Mouse (Mus musculus): Measurements from ENCODE around the gene Cacna1a.

Cacna1a gene

DNA sequence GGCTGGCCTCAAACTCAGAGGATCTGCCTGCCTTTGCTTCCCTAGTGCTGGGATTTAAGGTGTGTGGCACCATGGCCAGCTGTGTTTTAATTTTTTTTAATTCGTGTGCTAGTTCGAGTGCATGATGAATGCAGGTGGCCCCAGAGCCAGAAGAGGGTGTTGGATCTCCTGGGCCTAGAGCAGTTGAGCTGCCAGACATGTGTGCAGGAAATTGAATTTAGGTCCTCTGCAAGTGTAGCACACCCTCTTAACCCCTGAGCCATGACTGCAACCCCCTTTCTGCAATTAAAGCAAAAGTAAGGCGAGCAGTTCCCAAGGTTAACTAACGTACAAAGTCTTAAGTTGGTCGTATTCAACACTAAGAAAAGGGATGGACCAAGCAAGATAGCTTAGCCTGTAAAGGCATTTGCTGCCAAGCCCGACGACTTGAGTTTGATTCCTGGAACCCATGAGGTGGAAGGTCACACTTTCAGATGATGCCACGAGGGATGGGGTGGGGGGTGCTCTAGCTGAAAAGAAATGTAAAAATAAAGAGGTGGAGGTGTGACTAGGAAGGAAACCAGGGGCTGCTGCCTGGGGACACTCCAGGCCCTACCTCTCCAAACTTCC lies 249.8 kb downstream of the Cacna1a start:
- no peak for DNase-seq (ENCODE audit: low spot score)

DNA sequence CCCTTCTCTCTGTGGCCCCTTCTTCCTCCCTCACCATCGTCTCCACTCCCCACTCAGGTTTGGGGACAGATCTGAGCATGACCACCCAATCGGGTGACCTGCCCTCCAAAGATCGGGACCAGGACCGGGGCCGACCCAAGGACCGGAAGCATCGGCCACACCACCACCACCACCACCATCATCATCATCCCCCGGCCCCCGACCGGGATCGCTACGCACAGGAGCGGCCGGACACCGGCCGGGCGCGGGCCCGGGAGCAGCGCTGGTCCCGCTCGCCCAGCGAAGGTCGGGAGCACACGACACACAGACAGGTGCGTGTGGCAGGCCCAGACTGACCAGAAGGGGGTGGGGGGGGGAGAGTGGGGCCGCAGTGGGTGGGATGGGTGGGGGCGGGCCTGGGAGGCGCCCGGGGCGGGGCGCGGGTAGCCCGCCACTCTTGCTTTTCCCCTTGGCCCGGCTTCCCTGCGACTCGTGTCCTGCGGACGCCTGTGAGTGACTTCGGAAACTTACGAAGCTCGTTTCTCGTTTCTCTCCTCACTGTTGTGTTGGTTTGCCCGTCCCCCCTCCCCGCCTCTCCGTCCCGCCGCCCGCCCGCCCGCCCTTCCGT lies 250.4 kb downstream of the Cacna1a start:
- DNase-seq (ENCODE audit: low spot score): no peak

DNA sequence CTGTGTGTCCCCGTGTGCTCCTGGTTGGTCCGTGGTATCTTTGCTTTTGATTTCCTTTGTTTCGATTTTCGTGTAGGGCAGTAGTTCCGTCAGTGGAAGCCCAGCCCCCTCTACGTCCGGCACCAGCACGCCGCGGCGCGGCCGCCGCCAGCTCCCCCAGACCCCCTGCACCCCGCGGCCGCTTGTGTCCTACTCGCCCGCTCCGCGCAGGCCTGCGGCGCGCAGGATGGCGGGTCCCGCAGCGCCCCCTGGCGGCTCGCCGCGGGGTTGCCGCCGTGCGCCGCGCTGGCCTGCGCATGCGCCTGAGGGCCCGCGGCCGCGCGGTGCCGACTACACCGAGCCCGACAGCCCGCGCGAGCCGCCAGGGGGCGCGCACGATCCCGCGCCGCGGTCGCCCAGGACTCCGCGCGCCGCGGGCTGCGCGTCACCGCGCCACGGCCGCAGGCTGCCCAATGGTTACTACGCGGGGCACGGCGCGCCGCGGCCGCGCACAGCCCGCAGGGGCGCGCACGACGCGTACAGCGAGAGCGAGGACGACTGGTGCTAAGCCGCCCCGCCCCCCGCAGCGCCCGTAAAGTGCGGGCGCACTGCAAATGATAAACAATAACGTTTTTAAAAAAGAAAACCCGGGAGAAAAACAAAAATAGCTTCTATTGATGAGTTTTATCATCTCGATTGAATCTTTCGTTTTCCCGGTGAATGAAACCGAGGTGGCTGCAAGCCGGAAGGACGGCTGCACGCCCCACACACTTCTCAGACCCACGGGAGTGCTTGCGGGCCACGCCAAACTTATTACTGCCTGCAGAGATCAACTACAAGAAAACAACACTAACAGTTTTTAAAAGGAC lies 251.1 kb downstream of the Cacna1a start:
- peak; percentile 93 for DNase-seq (ENCODE audit: low spot score)

DNA sequence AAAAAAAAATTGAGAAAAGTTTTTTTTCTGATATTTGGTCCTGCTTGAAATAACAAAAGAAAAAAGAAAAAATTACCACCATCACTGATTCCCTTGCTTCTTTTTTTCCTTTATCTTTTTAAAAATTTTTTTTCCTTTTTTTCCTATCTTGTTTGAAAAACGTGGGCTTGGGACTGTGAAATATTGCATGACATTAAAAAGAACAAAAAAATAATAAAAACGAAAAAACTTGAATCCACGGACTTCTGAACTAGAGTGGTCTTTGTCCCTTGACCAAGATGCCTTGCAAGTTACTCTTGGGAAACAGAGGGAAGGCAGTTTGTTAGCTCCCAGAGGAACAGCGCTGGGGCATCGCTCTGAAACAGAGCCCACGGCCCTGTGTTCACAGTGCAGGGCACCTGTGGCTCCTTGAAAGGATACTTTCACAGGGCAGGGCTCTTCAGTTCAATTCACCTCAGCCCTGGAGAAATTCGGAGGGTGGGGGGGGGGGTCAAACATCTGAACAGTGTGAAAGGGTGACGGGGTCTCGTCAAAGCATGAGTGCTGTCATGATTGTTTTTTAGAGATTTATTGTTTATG lies 251.9 kb downstream of the Cacna1a start:
- no peak for DNase-seq (ENCODE audit: low spot score)

DNA sequence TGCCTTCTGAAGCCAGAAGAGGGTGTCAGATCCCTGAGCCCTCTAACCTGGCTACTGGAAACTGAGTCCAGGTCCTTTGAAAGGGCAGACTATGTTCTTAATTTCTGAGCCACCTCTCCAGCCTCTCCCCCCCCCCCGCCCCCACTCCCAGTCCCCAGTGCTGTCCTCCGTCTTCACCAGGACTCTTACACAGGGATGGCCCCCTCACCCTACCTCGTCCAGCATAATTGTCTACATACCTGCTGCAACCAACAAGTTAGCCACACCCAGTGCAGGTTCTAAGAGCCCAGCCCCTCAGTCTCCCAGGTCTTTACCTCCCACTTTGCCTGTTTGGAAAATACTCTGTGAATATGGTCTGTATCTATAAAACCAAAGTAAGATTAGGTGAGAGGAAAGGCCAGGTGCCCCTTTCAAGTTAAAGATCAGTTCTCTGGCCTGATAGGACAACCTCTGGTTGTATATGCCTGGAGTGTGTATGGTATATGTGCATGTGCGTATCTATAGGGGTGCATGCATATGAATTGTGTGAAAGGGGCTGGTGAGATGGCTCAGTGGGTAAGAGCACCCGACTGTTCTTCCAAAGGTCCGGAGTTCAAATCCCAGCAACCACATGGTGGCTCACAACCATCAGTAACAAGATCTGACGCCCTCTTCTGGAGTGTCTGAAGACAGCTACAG lies 252.5 kb downstream of the Cacna1a start:
- no peak for DNase-seq (ENCODE audit: low spot score)

DNA sequence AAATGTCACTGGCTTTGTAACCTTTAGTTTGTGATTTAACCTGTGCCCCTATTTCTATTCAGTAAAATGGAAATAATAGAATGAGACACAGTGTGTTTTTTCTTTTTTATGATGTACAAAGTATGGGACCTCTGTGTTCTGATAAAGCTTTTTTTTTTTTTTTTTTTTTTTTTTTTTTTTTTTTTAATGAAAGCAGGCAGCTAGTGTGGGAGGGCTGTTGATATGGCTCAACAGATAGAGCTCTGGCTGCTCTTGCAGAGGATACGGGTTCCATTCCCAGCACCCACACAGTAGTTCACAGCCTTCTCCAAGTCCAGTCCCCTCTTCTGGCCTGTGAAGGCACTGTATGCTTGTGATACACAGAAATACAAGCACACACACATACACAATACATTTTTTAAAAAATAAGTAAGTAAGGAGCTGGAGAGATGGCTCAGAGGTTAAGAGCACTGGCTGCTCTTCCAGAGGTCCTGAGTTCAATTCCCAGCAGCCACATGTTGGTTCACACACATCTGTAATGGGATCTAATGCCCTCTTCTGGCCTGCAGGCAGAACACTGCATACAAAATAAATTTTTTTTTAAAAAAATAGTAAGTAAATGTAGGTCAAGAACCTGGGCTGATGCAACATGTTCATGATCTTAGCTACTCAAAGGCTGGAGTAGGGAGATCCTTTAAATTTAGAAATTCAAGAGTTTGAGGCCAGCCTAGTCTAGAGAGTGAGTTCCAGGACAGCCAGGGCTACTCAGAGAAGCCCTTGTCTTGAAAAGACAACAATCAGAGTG lies 253.5 kb downstream of the Cacna1a start:
- DNase-seq (ENCODE audit: low spot score): no peak

DNA sequence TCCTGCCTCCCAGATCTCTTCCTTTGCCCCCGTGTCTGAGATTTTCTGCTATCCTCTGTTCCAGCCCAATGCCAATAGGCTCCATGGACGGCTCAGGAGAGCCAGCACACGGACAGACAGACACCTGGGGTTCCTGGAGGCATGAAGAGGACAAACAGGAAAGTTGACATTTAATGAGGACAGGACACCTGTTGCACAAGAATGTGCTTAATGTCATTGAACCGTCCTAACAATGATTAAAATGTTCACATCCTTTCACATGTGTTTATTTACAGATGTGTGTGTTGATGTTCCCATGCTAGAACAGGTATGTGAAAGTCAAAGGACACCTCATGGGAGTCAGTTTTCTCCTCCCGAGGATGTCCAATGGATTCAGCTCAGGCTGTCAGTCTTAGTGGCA lies 254.8 kb downstream of the Cacna1a start:
- DNase-seq (ENCODE audit: low spot score): no peak

DNA sequence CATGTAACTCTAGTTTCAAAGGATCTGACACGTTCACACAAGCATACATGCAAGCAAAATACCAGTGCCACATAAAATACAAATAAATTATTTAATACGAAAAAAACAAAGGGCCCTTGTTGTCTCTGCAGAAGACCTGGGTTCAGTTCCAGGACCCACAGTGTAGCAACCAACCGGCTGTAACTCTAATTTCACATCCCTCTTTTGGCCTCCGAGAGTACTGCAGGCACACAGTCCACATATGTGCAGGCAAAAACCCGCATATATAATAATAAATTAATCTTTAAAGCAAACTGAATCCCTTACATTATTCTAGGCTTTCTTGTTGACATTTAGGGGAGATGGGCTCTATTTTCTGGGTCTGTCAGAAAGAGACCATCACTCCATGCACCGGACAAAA lies 258.6 kb downstream of the Cacna1a start:
- DNase-seq (ENCODE audit: low spot score): no peak

DNA sequence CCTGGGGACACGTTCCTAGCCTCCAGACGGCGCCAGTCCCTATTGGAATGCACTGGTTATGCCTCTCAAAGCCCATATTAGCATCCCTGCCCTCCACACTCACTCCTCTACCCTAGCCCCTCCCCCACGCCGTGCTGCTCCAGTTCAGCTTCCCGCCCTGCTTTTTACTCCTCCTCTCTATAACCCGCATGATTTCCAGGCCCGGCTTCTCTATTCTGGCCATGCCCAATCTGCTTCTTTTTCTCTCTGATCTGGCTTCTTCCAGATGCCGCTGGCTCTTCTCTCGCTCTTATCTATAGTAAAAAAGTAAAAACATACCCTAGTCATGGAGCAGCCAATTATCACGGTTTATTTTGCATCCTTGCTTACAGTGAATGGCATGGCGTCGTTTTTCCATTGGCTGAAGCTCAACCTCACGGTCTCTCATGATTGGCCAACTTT lies 259.2 kb downstream of the Cacna1a start:
- no peak for DNase-seq (ENCODE audit: low spot score)

DNA sequence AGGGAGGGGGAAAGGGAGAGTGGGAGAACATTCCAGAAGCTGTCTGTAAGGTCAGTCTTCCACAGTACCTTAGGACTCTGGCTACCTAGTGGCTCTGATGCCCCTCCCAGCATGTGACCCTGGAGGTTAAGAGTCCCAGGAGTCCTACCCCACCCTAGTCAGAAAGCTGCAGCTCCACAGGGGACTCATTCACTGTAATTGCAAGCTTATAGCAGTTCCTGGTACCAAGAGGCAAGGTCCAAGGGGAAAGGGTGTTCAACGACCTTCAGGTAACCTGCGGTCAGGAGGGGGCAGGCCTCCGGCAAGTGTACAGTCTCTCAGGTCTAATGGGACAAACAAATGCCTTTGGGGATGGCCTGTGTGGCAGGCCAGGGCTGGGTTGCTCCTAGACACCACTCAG lies 262.0 kb downstream of the Cacna1a start:
- DNase-seq (ENCODE audit: low spot score): no peak

DNA sequence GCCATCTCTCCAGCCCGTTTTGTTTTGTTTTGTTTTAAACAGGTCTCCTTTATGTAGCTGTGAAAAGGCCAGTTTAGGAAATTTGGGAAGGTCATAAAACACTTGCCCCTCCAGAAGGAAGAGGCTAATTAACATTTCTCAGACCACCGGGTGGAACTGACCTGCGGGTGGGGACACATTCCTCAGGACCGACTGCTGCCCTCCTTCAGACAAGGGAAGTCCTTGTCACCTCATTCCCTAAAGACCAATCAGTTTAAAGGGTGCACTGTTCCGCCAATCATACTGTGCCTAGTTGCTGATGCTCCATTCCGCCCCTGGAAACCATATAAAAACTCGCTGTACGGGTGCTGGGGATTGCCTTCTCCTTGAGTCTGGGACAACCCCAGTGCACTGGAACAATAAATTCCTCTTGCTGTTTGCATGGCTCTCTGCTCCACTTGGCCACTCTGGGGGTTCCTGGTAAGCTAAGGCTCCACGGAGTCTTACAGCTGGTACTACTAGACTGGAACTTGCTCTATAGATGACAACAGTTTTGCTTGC lies 264.9 kb downstream of the Cacna1a start:
- no peak for DNase-seq (ENCODE audit: low spot score)

DNA sequence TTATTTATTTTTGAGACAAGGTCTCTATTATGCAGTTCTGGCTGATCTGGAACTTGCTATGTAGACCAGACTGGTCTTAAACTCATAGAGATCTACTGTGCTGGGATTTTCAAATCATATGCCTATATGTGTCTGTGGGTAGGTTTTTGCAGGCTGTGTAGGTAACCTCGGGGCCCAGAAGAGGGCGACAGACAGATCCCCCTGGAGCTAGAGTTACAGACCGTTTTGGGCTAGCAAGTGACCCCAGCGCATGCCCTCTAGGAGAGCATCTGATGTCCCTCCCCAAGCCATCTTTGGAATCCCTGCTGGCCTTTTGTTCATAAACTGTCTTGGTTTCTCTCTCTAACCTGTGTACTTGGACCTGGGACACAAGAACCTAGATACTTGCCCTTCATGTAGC lies 266.4 kb downstream of the Cacna1a start:
- DNase-seq (ENCODE audit: low spot score): no peak

DNA sequence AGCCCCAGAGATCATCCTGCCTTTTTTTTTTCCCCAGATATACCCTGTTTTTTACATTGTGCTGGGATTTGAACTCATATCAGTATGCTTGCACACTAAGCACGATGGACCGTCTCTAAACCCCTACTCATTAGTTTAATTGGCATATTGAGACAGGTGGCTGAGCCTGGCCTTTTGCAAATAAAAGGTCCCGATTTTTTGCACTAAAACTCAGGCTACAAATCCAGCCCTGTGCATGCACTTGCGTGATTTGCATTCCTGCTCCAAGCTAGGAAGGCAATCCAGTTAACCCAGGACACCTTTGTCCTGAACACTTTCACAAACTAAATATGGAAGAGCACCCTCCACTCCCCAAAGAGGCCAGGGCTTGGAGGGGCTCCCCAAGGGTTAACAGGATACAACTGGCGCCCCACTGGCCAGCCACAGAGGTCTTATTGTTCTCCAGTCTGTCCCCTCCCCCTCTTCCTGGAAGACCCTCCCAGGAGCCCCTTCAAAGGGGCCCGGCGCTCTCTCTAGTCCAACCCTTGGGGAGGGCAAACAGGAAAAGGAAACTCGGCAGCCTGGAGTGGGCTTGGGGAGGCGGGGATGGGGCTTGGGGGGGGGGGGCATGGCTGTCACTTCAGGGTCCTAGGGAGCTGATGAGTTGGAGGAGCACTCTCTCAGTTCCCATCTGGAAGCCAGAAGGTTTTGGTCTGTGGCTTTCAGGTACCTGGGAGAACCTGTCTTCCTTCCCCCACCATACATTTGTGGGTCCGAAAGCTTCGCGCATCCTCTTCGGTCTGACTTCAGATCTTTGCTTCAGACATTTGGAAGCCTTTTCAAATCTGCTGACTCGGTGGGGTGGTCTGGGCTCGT lies 267.3 kb downstream of the Cacna1a start:
- DNase-seq (ENCODE audit: low spot score): no peak

DNA sequence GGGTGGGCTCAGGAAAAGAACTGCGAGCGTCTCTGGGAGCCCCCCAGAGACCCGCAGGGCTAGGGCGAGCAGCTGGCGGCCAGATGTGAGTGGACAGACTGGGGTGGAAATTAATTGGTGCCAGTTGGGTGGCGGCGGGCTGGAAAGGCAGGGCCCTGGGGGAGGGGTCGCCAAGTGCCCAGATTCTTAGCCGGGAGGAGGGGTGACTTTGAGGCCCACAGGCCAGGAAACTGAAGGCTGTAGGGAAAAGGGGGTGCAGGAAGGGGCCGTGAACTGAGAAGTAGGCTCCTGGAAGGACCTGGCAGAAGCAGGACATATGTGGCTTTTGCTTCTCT lies 267.9 kb downstream of the Cacna1a start:
- no peak for DNase-seq (ENCODE audit: low spot score)

DNA sequence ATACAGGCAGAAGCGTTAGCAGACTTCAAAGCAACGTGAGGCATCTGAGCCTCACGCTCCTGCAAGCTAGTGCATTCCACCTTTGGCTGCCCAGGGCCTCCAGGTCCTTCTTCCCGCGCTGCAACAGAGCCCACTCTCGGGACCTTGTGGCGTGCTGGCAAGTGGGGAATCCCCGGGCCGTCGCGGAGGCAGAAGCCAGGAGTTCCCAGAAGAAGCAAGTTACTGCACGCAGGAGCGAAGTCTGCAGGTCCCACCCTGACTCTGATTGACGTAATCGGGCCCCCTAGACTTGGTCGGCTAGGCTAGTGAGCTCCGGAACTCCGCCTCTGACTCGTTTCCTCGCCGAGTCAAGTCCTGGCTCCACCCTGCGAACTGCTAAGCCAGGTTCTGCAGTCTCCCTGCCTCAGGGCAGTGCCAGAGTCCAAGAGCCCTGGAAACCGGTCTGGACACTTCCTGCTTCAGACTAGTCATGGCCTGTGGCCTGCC lies 268.4 kb downstream of the Cacna1a start:
- DNase-seq (ENCODE audit: low spot score): no peak

DNA sequence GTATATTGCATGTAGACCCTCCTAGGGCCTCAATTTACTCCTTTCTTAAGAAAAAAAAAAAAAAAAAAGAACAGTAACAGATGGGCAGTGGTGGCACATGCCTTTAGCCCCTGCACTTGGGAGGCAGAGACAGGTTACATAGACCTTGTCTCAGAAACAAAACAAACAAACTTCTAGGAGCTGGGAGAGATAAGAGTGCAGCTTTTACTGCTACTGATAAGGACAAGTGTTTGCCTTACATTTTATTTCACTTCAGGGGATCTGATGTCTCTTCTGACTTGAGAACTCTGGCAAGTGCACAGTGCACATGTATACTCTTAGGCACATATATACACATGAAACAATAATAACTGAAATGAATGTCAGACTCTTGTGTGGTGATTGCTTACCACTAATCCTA lies 269.0 kb downstream of the Cacna1a start:
- DNase-seq (ENCODE audit: low spot score): no peak

DNA sequence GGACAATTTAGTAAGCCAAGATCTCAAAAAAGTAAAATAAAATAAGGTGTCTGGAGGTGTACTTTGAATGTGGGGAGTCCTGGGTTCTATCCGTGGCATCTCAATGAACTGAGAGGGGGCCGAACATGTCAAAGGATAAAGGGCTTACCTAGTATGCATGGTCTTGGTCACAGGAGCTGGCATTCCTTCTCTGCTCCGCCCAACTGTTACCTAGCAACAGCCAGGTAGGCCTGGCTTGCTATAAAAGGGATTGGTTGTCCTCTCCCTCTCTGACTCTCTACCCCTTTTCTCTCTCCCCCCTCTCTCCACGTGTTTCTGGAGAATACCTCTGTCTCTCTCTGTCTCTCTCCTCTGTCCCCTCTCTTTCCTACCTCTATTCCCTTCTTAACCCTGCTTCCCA lies 269.4 kb downstream of the Cacna1a start:
- no peak for DNase-seq (ENCODE audit: low spot score)

DNA sequence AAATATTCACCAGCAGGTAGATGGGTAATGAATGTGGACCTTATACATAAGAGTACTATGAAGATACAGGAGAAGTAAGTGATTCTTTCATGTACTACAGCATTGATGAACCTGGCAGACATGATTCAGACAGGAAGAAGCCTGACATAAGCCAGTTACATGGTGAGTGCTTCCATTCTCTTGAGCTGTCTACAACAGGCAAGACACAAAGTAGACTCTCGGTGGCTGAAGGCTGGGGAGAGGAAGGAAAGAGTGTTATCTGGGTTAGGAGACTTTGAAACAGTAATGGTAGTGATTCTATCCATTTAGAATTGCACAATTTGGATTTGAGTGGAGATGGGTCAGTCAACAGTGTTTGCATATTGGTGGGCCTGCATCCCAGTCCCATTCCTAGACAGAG lies 270.7 kb downstream of the Cacna1a start:
- DNase-seq (ENCODE audit: low spot score): no peak

DNA sequence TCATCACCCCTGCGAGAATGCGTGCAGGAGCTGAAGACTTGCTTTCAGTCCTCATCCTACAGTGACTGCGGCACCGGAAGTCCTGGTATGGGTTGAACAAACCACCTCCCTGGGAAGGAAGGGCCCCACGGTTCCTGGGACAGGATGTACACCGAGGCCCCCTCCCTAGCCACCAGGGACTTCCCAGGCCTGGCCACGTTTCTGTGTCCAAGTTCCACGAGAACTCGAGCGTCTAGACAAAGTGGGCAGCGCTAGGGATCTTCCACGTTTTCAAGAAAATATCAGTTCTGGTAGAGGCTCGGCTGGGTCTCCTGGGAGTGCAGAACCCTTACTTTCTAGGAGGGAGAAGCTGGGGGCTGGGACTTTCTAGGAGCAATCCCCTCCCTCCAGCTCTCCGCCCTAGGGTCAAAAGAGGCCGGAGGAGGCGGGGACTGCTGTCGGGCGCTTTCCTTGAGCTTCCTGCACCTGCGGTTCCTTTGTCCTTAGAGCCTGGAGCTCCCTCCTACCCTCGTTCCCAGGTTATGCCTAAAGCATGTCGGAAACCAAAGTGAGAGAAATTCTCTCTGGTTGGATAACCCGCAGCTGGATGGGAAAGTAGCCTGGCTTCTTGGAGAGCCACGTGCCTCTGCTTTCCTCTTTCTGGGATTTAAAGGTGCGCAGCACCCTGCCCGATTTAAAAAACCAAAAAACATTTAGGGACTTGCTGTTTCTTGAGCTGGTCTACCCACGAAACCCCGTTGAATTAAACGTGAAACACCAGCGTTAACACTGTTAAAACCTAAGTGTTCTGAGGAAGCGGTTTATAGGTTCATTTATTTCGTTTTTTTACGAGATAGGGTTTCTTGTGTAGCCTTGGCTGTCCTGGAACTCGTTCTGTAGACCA lies 271.9 kb downstream of the Cacna1a start:
- no peak for DNase-seq (ENCODE audit: low spot score)
